Mouse (Mus musculus) MEL (cell line): Measurements from ENCODE around the gene Asic3. TPM values are rescaled to one million over a fixed set of nuclear protein-coding genes. Genes with fewer than 3 reads are reported as not detected.

Experiments used
- DNase-seq: peaks from one replicate; pipeline ENCODE4 v3.0.0; 2011; ENCODE audit warnings: low read depth, low spot score
- H3K27ac ChIP-seq: 2 replicates; pipeline ENCODE4 v1.5.1; 2012; ENCODE audit warnings: low read depth, mild to moderate bottlenecking, control low read depth, low read length, moderate library complexity; ENCODE audit not compliant: control insufficient read depth
- H3K27me3 ChIP-seq, 2 experiments: fragments of 150-350 bp in 1 of 2; sonication (generic) in 1 of 2; 2 replicates each; pipeline ENCODE4 v1.6.1; 2012; ENCODE audit warnings: low read length in 2 of 2, mild to moderate bottlenecking in 2 of 2, improper control_type of control experiment in 1 of 2, moderate library complexity in 1 of 2; ENCODE audit not compliant: insufficient read depth in 2 of 2, control insufficient read depth in 1 of 2
- H3K36me3 ChIP-seq, 2 experiments: 2 replicates each; pipeline ENCODE4 v1.6.1; 2012 to 2014; ENCODE audit warnings: low read length in 2 of 2, improper control_type of control experiment in 1 of 2, inconsistent platforms in 1 of 2, mild to moderate bottlenecking in 1 of 2; ENCODE audit not compliant: insufficient read depth in 2 of 2, control insufficient read depth in 1 of 2
- H3K4me1 ChIP-seq, 2 experiments: fragments of 150-350 bp in 1 of 2; sonication (generic) in 1 of 2; 2 replicates each; pipeline ENCODE4 v1.6.1; 2012; ENCODE audit warnings: low read length in 2 of 2, improper control_type of control experiment in 1 of 2, mild to moderate bottlenecking in 1 of 2; ENCODE audit not compliant: insufficient read depth in 2 of 2, control insufficient read depth in 1 of 2
- H3K4me3 ChIP-seq, 2 experiments: fragments of 150-350 bp in 1 of 2; sonication (generic) in 1 of 2; 2 replicates each; pipeline ENCODE4 v1.5.1; 2012; ENCODE audit warnings: low read depth in 2 of 2, low read length in 2 of 2, mild to moderate bottlenecking in 2 of 2, moderate library complexity in 2 of 2, control low read depth in 1 of 2, improper control_type of control experiment in 1 of 2; ENCODE audit not compliant: control insufficient read depth in 1 of 2, insufficient read depth in 1 of 2
- H3K79me2 ChIP-seq: 2 replicates; pipeline ENCODE4 v1.6.1; 2012; ENCODE audit warnings: mild to moderate bottlenecking, low read length, moderate library complexity; ENCODE audit not compliant: control insufficient read depth, poor library complexity, insufficient read depth
- H3K9ac ChIP-seq: 2 replicates; pipeline ENCODE4 v1.6.1; 2012; ENCODE audit warnings: low read depth, mild to moderate bottlenecking, control low read depth, low read length, moderate library complexity; ENCODE audit not compliant: control insufficient read depth, poor library complexity, severe bottlenecking
- H3K9me3 ChIP-seq: fragments of 150-350 bp; sonication (generic); replicated peaks from 2 replicates; pipeline ENCODE4 v1.6.1; 2012; ENCODE audit warnings: mild to moderate bottlenecking, low read length, improper control_type of control experiment, moderate library complexity; ENCODE audit not compliant: insufficient read depth
- BHLHE40 ChIP-seq: IDR thresholded peaks from 2 replicates; pipeline ENCODE4 v1.6.1; 2012; ENCODE audit warnings: low read depth, mild to moderate bottlenecking, inconsistent platforms, low read length, improper control_type of control experiment, borderline replicate concordance
- E2F4 ChIP-seq: IDR thresholded peaks from 2 replicates; pipeline ENCODE4 v1.6.1; 2011; ENCODE audit warnings: low read depth, low read length, improper control_type of control experiment, borderline replicate concordance
- ELF1 ChIP-seq: IDR thresholded peaks from 2 replicates; pipeline ENCODE4 v1.6.1; 2014; ENCODE audit warnings: low read depth, mild to moderate bottlenecking, inconsistent platforms, low read length, improper control_type of control experiment, moderate library complexity
- EP300 ChIP-seq, 2 experiments: IDR thresholded peaks; 2 replicates each; pipeline ENCODE4 v1.6.1; 2011; ENCODE audit warnings: improper control_type of control experiment in 2 of 2, low read length in 2 of 2, low read depth in 1 of 2, mild to moderate bottlenecking in 1 of 2
- ETS1 ChIP-seq: IDR thresholded peaks from 2 replicates; pipeline ENCODE4 v1.6.1; 2012; ENCODE audit warnings: low read depth, mild to moderate bottlenecking, inconsistent platforms, low read length, improper control_type of control experiment, moderate library complexity
- GABPA ChIP-seq: IDR thresholded peaks from 2 replicates; pipeline ENCODE4 v1.6.1; 2012; ENCODE audit warnings: low read depth, mild to moderate bottlenecking, inconsistent platforms, low read length, improper control_type of control experiment, moderate library complexity
- HCFC1 ChIP-seq: IDR thresholded peaks from 2 replicates; pipeline ENCODE4 v1.6.1; 2012; ENCODE audit warnings: low read depth, mild to moderate bottlenecking, inconsistent platforms, low read length, improper control_type of control experiment, moderate library complexity
- JUND ChIP-seq: IDR thresholded peaks from 2 replicates; pipeline ENCODE4 v1.6.1; 2011; ENCODE audit warnings: low read depth, mild to moderate bottlenecking, improper control_type of control experiment, low read length
- KAT2A ChIP-seq: conservative IDR thresholded peaks from 2 replicates; pipeline ENCODE4 v1.6.1; 2012; ENCODE audit warnings: low read depth, low read length, improper control_type of control experiment, inconsistent platforms
- MAZ ChIP-seq: IDR thresholded peaks from 2 replicates; pipeline ENCODE4 v1.6.1; 2012; ENCODE audit warnings: low read depth, mild to moderate bottlenecking, inconsistent platforms, low read length, improper control_type of control experiment
- MXI1 ChIP-seq: IDR thresholded peaks from 2 replicates; pipeline ENCODE4 v1.6.1; 2011; ENCODE audit warnings: mild to moderate bottlenecking, low read depth, low read length, improper control_type of control experiment
- MYB ChIP-seq: IDR thresholded peaks from 2 replicates; pipeline ENCODE4 v1.6.1; 2011; ENCODE audit warnings: mild to moderate bottlenecking, low read depth, low read length, improper control_type of control experiment
- NRF1 ChIP-seq: IDR thresholded peaks from 2 replicates; pipeline ENCODE4 v1.6.1; 2014; ENCODE audit warnings: low read depth, mild to moderate bottlenecking, inconsistent platforms, low read length, improper control_type of control experiment, moderate library complexity; ENCODE audit not compliant: poor library complexity, insufficient read depth, severe bottlenecking
- POLR2A ChIP-seq, 2 experiments: IDR thresholded peaks; 2 replicates each; pipeline ENCODE4 v1.6.1; 2011 to 2012; ENCODE audit warnings: low read length in 2 of 2, mild to moderate bottlenecking in 2 of 2, control low read depth in 1 of 2, improper control_type of control experiment in 1 of 2, low read depth in 1 of 2, moderate library complexity in 1 of 2; ENCODE audit not compliant: control insufficient read depth in 1 of 2, insufficient read depth in 1 of 2, poor library complexity in 1 of 2
- POLR2AphosphoS5 ChIP-seq: IDR thresholded peaks from 2 replicates; pipeline ENCODE4 v1.6.1; 2012; ENCODE audit warnings: low read depth, borderline replicate concordance, mild to moderate bottlenecking, inconsistent platforms, low read length, moderate library complexity, mixed read lengths
- RCOR1 ChIP-seq: IDR thresholded peaks from 2 replicates; pipeline ENCODE4 v1.6.1; 2012; ENCODE audit warnings: low read depth, mild to moderate bottlenecking, inconsistent platforms, low read length, improper control_type of control experiment
- SIN3A ChIP-seq: IDR thresholded peaks from 2 replicates; pipeline ENCODE4 v1.6.1; 2012; ENCODE audit warnings: low read length, improper control_type of control experiment, inconsistent platforms
- TAL1 ChIP-seq: IDR thresholded peaks from 2 replicates; pipeline ENCODE4 v1.6.1; 2012; ENCODE audit warnings: mild to moderate bottlenecking, inconsistent platforms, low read length, moderate library complexity, mixed read lengths
- TBP ChIP-seq: IDR thresholded peaks from 2 replicates; pipeline ENCODE4 v1.8.0; 2011; ENCODE audit warnings: low read depth, low read length, improper control_type of control experiment
- USF1 ChIP-seq: IDR thresholded peaks from 2 replicates; pipeline ENCODE4 v1.6.1; 2014; ENCODE audit warnings: low read depth, mild to moderate bottlenecking, inconsistent platforms, low read length, improper control_type of control experiment, moderate library complexity
- USF2 ChIP-seq, 2 experiments: IDR thresholded peaks; 2 replicates each; pipeline ENCODE4 v1.6.1; 2011 to 2012; ENCODE audit warnings: improper control_type of control experiment in 2 of 2, low read length in 2 of 2, borderline replicate concordance in 1 of 2, inconsistent platforms in 1 of 2, low read depth in 1 of 2, mild to moderate bottlenecking in 1 of 2; ENCODE audit not compliant: insufficient read depth in 1 of 2
- ZKSCAN1 ChIP-seq: IDR thresholded peaks from 2 replicates; pipeline ENCODE4 v1.6.1; 2012; ENCODE audit warnings: low read depth, mild to moderate bottlenecking, inconsistent platforms, low read length, improper control_type of control experiment, moderate library complexity
- ZNF384 ChIP-seq: IDR thresholded peaks from 2 replicates; pipeline ENCODE4 v1.6.1; 2012; ENCODE audit warnings: low read depth, mild to moderate bottlenecking, inconsistent platforms, low read length, improper control_type of control experiment
- polyA plus RNA-seq, 2 experiments: library from polyadenylated mRNA; stranded (reverse) in 1 of 2; unstranded in 1 of 2; fragments of >175 nt in 1 of 2; fragments of >200 nt in 1 of 2; gene quantifications; 2 replicates each; pipeline versions ENCODE4 v1.2.1 to v1.2.4; 2012; ENCODE audit warnings: low replicate concordance in 2 of 2, low read depth in 1 of 2; ENCODE audit not compliant: insufficient read length in 2 of 2, insufficient read depth in 1 of 2, missing spikeins in 1 of 2
- total RNA-seq: library from RNA; depleted of rRNA; stranded (reverse); fragments of 300-350 nt; gene quantifications from 2 replicates; pipeline ENCODE4 v1.2.3, GENCODE M21; 2012

Gene Asic3
- total and polyA plus RNA-seq, 3 experiments, result 0.04 to 0.35 TPM; not detected in 1

GRCm38 (mm10) chr5:24374216-24374615, 39.0 kb upstream of the Asic3 start:
- H3K27ac ChIP-seq, result no peak overlapping the region
- H3K36me3 ChIP-seq, result peaks cover 0 to 14% of the 10 kb centered on the region in 2 experiments; a peak in 2 of 4 replicates
- H3K79me2 ChIP-seq, result no peaks in the 10 kb centered on the region
- no peaks in the 10 kb centered on the region for H3K27me3 ChIP-seq
- H3K9me3 ChIP-seq, result no peaks in the 10 kb centered on the region
- DNase-seq, result peak; percentile 46
- peaks cover 8 to 24% of the 10 kb centered on the region in 2 experiments for H3K4me1 ChIP-seq
- no peak overlapping the region for H3K4me3 ChIP-seq
- no peak for TF ChIP-seq TBP
- peak; percentile 39; the same call in 1 of the 2 replicates for TF ChIP-seq ZNF384
- H3K9ac ChIP-seq, result no peak overlapping the region; the same call in 1 of the 2 replicates

DNA sequence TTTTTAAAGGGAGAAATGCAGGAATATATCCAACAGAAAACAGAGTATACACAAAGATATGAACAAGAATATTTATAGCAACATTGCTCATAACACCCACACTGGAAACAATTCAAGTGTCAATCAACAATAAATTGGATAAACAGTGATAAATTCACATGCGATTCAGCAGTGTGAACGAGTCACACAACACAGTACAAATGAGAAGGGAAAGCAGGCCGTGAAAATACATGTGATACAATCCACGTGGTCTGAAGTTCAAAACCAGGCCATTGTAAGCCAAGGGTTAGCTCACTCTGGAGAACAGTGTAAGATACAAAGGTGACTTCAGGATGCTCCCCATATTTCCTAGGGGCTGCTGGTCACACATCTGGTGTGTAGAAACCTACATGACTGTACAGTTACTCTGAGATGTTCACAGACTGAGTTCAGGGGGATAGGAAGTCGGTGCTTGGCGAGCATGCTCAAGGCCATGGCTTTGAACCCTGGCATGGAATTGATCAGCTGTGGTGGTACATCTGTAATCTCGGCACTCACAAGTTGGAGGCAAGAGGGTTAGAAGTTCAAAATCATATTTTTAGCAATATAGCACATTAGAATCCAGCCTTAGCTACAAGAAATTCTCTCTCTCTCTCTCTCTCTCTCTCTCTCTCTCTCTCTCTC, 38.4 kb upstream of the Asic3 start:
- no peak overlapping the region for H3K4me3 ChIP-seq

GRCm38 (mm10) chr5:24378700-24379099, 34.5 kb upstream of the Asic3 start:
- peaks cover 0 to 43% of the 10 kb centered on the region in 2 experiments; a peak in 2 of 4 replicates for H3K36me3 ChIP-seq
- no peak overlapping the region for H3K4me3 ChIP-seq
- DNase-seq, result peak; percentile 76
- peaks cover 24 to 63% of the 10 kb centered on the region in 2 experiments for H3K4me1 ChIP-seq
- peak overlapping the region; percentile 77 for H3K27ac ChIP-seq
- H3K9me3 ChIP-seq, result no peaks in the 10 kb centered on the region
- H3K79me2 ChIP-seq, result no peaks in the 10 kb centered on the region; the same call in 1 of the 2 replicates
- peak overlapping the region; percentile 34 for H3K9ac ChIP-seq
- H3K27me3 ChIP-seq, result no peaks in the 10 kb centered on the region
- no peak for TF ChIP-seq NRF1
- no peak for TF ChIP-seq ELF1
- TF ChIP-seq ETS1, result peak; percentile 53; the same call in 1 of the 2 replicates
- no peak for TF ChIP-seq MXI1
- TF ChIP-seq TBP, result peak; percentile 60
- TF ChIP-seq MYB, result 0 out of 2 replicates have a peak, but pooled peaks have one; percentile 21
- TF ChIP-seq POLR2A (IDR thresholded peaks at IDR 0.05; ENCODE audit: control insufficient read depth in 1 of 2, insufficient read depth in 1 of 2, low read depth in 1 of 2, low read length in 2 of 2, poor library complexity in 1 of 2), result peak in 1 of 2 experiments; percentile 50; a peak in 2 of 4 replicates
- TF ChIP-seq KAT2A, result no peak
- peak; percentile 55; the same call in 1 of the 2 replicates for TF ChIP-seq SIN3A
- TF ChIP-seq TAL1, result peak; percentile 43; the same call in 1 of the 2 replicates
- TF ChIP-seq ZKSCAN1, result no peak
- no peak for TF ChIP-seq POLR2AphosphoS5
- TF ChIP-seq E2F4, result no peak
- TF ChIP-seq HCFC1, result no peak; the same call in 1 of the 2 replicates
- no peak for TF ChIP-seq USF2 (IDR thresholded peaks at IDR 0.05; ENCODE audit: borderline replicate concordance in 1 of 2, insufficient read depth in 1 of 2, low read depth in 1 of 2, low read length in 2 of 2)
- TF ChIP-seq GABPA, result no peak
- TF ChIP-seq BHLHE40, result no peak
- TF ChIP-seq RCOR1, result peak; percentile 77
- no peak for TF ChIP-seq ZNF384

More for the DNA sequence above, 38.4 kb upstream of the Asic3 start:
- Histone ChIP-seq H3K36me3 (peaks cover 0 to 19% of the 10 kb centered on the region in 2 experiments; a peak in 2 of 4 replicates), H3K4me1 (peaks cover 8 to 30% of the 10 kb centered on the region in 2 experiments), H3K9ac (no peak overlapping the region), H3K9me3 (no peaks in the 10 kb centered on the region), H3K27ac (no peak overlapping the region), H3K27me3 (no peaks in the 10 kb centered on the region), H3K79me2 (no peaks in the 10 kb centered on the region)
- TF ChIP-seq JUND, result 0 out of 2 replicates have a peak, but pooled peaks have one; percentile 35
- TF ChIP-seq RCOR1, result peak; percentile 59
- peak; percentile 51; the same call in 1 of the 2 replicates for TF ChIP-seq NRF1
- no peak for TF ChIP-seq KAT2A
- peak; percentile 32; the same call in 1 of the 2 replicates for TF ChIP-seq ETS1
- TF ChIP-seq EP300 (IDR thresholded peaks at IDR 0.05; ENCODE audit: low read depth in 1 of 2, low read length in 2 of 2), result 0 out of 4 replicates have a peak, but pooled peaks of 1 of the 2 experiments have one; percentile 3
- TF ChIP-seq POLR2A (IDR thresholded peaks at IDR 0.05; ENCODE audit: control insufficient read depth in 1 of 2, insufficient read depth in 1 of 2, low read depth in 1 of 2, low read length in 2 of 2, poor library complexity in 1 of 2), result no peak
- no peak for TF ChIP-seq MAZ
- no peak for TF ChIP-seq USF1
- DNase-seq, result peak; percentile 36
